Comparison of ENCODE assay signal across 11 mouse cellular contexts in the genomic region with DNA sequence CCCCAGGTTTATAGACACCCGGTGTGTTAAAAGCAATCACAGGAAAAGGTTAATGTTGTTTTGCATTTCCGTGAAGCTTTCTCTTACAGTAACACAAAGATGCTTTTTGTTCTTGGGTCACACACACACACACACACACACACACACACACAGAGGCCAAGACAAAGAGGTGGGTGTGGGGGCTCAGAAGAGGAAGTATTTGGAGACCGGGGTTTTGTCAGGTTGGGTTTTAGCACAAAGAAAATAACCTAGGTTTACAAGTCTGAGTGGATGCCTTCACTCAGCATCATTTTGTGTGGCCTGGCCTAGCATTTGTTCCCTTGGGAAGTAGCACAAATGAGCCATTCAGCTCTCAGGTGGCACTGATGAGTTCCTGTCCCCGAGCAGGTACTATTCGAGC. TPM values are rescaled to one million over a fixed set of nuclear protein-coding genes. Genes with fewer than 3 reads are reported as not detected.
DNase-seq lines count a peak whose midpoint lies in the region; ATAC-seq and TF ChIP-seq lines count a peak whose summit lies in the region.
"Had no signal": no experiment of that assay in that cellular context is flagged by ENCODE, and none has a peak within 500 bp of the region (broad histone marks: within the 10 kb centered on the region; RNA-seq: fewer than 3 reads in every experiment).

No protein-coding gene starts in this region.

- H3K9me3 ChIP-seq in kidney, postnatal 0 days (replicated peaks; ENCODE audit: low read length): no peaks in the 10 kb centered on the region
- H3K9me3 ChIP-seq in forebrain, embryonic 10.5 days: no peaks in the 10 kb centered on the region
- no peaks in the 10 kb centered on the region for H3K9me3 ChIP-seq in hindbrain, postnatal 0 days (ENCODE audit: low read length)
- H3K9me3 ChIP-seq in neural tube, embryonic 14.5 days (ENCODE audit: control insufficient read depth, low read length): no peaks in the 10 kb centered on the region

- WGBS in kidney, postnatal 0 days: 49% methylated on average over 5 of the region's 5 CpGs
- WGBS in kidney, adult 2 months: 74% methylated on average over 5 of the region's 5 CpGs
- 40% methylated on average over 5 of the region's 5 CpGs for WGBS in forebrain, embryonic 10.5 days
- WGBS in hindbrain, postnatal 0 days: 21% methylated on average over 5 of the region's 5 CpGs
- WGBS in neural tube, embryonic 14.5 days: 22% methylated on average over 5 of the region's 5 CpGs

- ATAC-seq in kidney, postnatal 0 days (replicated peaks; ENCODE audit: low FRiP score, low read depth): no peak
- ATAC-seq in hindbrain, postnatal 0 days: no peak
- ATAC-seq in neural tube, embryonic 14.5 days (ENCODE audit: low read depth): no peak
- ATAC-seq: CD4-positive, CD25-positive, alpha-beta regulatory T cell, adult 4 months had no signal

- H3K4me3 ChIP-seq in kidney, postnatal 0 days (replicated peaks; ENCODE audit: low read depth, low read length): no peak overlapping the region
- no peak overlapping the region for H3K4me3 ChIP-seq in kidney, adult 2 months (ENCODE audit: insufficient read depth, low read depth, low read length)
- H3K4me3 ChIP-seq in forebrain, embryonic 10.5 days: peak overlapping the region; percentile 23; the same call in 1 of the 2 replicates
- no peak overlapping the region for H3K4me3 ChIP-seq in hindbrain, postnatal 0 days (ENCODE audit: low read length)
- no peak overlapping the region for H3K4me3 ChIP-seq in neural tube, embryonic 14.5 days (ENCODE audit: low read depth, low read length)

- no peak overlapping the region for H3K9ac ChIP-seq in kidney, postnatal 0 days (ENCODE audit: low read depth, low read length)
- H3K9ac ChIP-seq in hindbrain, postnatal 0 days (replicated peaks; ENCODE audit: low read length): no peak overlapping the region
- H3K9ac ChIP-seq in neural tube, embryonic 14.5 days (replicated peaks; ENCODE audit: low read depth, low read length): peak overlapping the region; percentile 22; the same call in 1 of the 2 replicates

- peaks cover 32% of the 10 kb centered on the region for H3K4me1 ChIP-seq in kidney, postnatal 0 days (replicated peaks; ENCODE audit: insufficient read depth, low read length)
- peaks cover 10% of the 10 kb centered on the region; the same call in 1 of the 2 replicates for H3K4me1 ChIP-seq in kidney, adult 2 months (ENCODE audit: control insufficient read depth, insufficient read depth, low read length)
- H3K4me1 ChIP-seq in forebrain, embryonic 10.5 days: peaks cover 91% of the 10 kb centered on the region
- H3K4me1 ChIP-seq in hindbrain, postnatal 0 days (ENCODE audit: insufficient read depth, low read length): peaks cover 36% of the 10 kb centered on the region
- H3K4me1 ChIP-seq in neural tube, embryonic 14.5 days (ENCODE audit: control insufficient read depth, insufficient read depth, low read length): peaks cover 69% of the 10 kb centered on the region

- no peak for TF ChIP-seq POLR2A in kidney, adult 2 months (IDR thresholded peaks at IDR 0.05; ENCODE audit: low read depth, low read length)

- no peak overlapping the region for H3K4me2 ChIP-seq in kidney, postnatal 0 days (ENCODE audit: low read length)
- H3K4me2 ChIP-seq in hindbrain, postnatal 0 days (ENCODE audit: low read depth, low read length): no peak overlapping the region
- no peak overlapping the region for H3K4me2 ChIP-seq in neural tube, embryonic 14.5 days (ENCODE audit: low read depth, low read length)

- H3K27me3 ChIP-seq in kidney, postnatal 0 days (ENCODE audit: insufficient read depth, low read length): no peaks in the 10 kb centered on the region
- H3K27me3 ChIP-seq in kidney, adult 2 months (replicated peaks; ENCODE audit: control insufficient read depth, insufficient read depth, low read length): no peaks in the 10 kb centered on the region
- H3K27me3 ChIP-seq in forebrain, embryonic 10.5 days (ENCODE audit: poor library complexity, severe bottlenecking): no peaks in the 10 kb centered on the region
- no peaks in the 10 kb centered on the region for H3K27me3 ChIP-seq in hindbrain, postnatal 0 days (ENCODE audit: insufficient read depth, low read length)
- no peaks in the 10 kb centered on the region for H3K27me3 ChIP-seq in neural tube, embryonic 14.5 days (ENCODE audit: control insufficient read depth, insufficient read depth, low read length)

- no peak for TF ChIP-seq CTCF in kidney, postnatal 0 days (IDR thresholded peaks at IDR 0.05; ENCODE audit: low read depth)
- TF ChIP-seq CTCF in kidney, adult 2 months (conservative IDR thresholded peaks at IDR 0.05; ENCODE audit: insufficient read depth, insufficient read length, low read depth, low read length): no peak
- TF ChIP-seq CTCF in hindbrain, postnatal 0 days (IDR thresholded peaks at IDR 0.05; ENCODE audit: low read depth): no peak

- 0 out of 2 replicates have a peak, but pooled peaks cover 3% of the 10 kb centered on the region for H3K36me3 ChIP-seq in kidney, postnatal 0 days (ENCODE audit: insufficient read depth, low read length)
- H3K36me3 ChIP-seq in kidney, adult 2 months (ENCODE audit: control insufficient read depth, insufficient read depth, low read length): no peaks in the 10 kb centered on the region
- H3K36me3 ChIP-seq in forebrain, embryonic 10.5 days (replicated peaks): peaks cover 16% of the 10 kb centered on the region
- 0 out of 2 replicates have a peak, but pooled peaks cover 4% of the 10 kb centered on the region for H3K36me3 ChIP-seq in hindbrain, postnatal 0 days (ENCODE audit: insufficient read depth, low read length)
- peaks cover 11% of the 10 kb centered on the region for H3K36me3 ChIP-seq in neural tube, embryonic 14.5 days (ENCODE audit: control insufficient read depth, insufficient read depth, low read length)

- DNase-seq in kidney, postnatal 0 days (ENCODE audit: low spot score): no peak
- DNase-seq in kidney, adult 2 months: no peak
- no peak for DNase-seq in forebrain, embryonic 10.5 days (ENCODE audit: extremely low spot score, low spot score)
- DNase-seq in hindbrain, postnatal 0 days (ENCODE audit: low spot score): no peak
- no peak for DNase-seq in left cerebral cortex, adult 8-10 months (ENCODE audit: low spot score in 2 of 2)
- no peak for DNase-seq in Muller cell, postnatal 12 days (ENCODE audit: inconsistent ontology term)
- DNase-seq in thymus, postnatal 36 days: no peak
- DNase-seq: gastrocnemius, postnatal 25 days; heart, postnatal 4 days had no signal

- H3K27ac ChIP-seq in kidney, postnatal 0 days: 0 out of 2 replicates have a peak overlapping the region, but pooled peaks have one; percentile 0
- no peak overlapping the region for H3K27ac ChIP-seq in kidney, adult 2 months (ENCODE audit: insufficient read depth, low read depth, low read length)
- H3K27ac ChIP-seq in forebrain, embryonic 10.5 days: peak overlapping the region; percentile 85
- peak overlapping the region; percentile 82 for H3K27ac ChIP-seq in hindbrain, postnatal 0 days
- H3K27ac ChIP-seq in neural tube, embryonic 14.5 days (ENCODE audit: low read depth, low read length): peak overlapping the region; percentile 95

RNA-seq across cellular contexts. Expression of a gene that starts 59.8 kb away (rescaled TPM):
- 15.0 TPM in 2 replicates for polyA plus RNA-seq in kidney, postnatal 0 days (2015; fragmentation: Nextera tagmentation; extraction: Ambion mirVana)
- 10.4 and 12.8 TPM in 2 replicates for polyA plus RNA-seq in kidney, adult 2 months (2012; rRNA removed)
- polyA plus RNA-seq in forebrain, embryonic 10.5 days (2016; fragmentation: Nextera tagmentation; extraction: Ambion mirVana): 10.3 and 11.7 TPM in 2 replicates
- 5.3 and 9.6 TPM in 2 replicates for total RNA-seq in hindbrain, postnatal 0 days (2014; rRNA removed)
- 5.7 and 6.2 TPM in 2 replicates for polyA plus RNA-seq in hindbrain, postnatal 0 days (2015; fragmentation: Nextera tagmentation; extraction: Ambion mirVana)
- polyA plus RNA-seq in neural tube, embryonic 14.5 days (2014; fragmentation: Nextera tagmentation; extraction: Ambion mirVana): 5.7 and 6.1 TPM in 2 replicates
- total RNA-seq in left cerebral cortex, adult 8-10 months (2022): 1 to 10 TPM; 1.1 to 2.0 (median 1.5) TPM
